Mouse (Mus musculus): ENCODE results near the gene Cdca7. TPM values are rescaled to one million over a fixed set of nuclear protein-coding genes. Genes with fewer than 3 reads are reported as not detected.

Cdca7 gene
- polyA plus RNA-seq, 1 experiment = 3.7 TPM

DNA sequence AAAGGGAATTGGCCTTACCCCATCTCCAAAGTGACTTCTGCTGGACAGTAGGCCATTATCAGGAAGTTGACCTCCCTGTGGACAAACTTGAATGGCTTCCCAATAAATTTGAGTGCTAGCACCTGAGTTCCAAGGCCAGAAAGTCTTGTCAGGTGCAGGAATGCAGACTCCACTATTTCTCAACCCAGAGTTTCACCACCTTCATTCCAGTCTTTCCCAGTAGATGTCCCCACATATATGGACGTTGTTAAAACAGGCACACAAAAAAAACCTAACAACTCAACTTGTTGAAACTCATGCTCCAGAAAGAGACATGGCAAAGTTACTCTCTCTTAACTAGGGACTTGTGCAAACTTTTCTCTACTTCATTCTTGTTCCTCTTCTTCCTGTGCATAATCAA is 19.8 kb upstream of the Cdca7 start:
- Histone ChIP-seq H3K4me1 (ENCODE audit: control insufficient read depth, insufficient read depth, low read length) (0 out of 2 replicates have a peak, but pooled peaks cover 2% of the 10 kb centered on the region), H3K4me3 (ENCODE audit: insufficient read depth, low read length) (no peak overlapping the region), H3K27ac (ENCODE audit: insufficient read depth, low read depth, low read length) (no peak overlapping the region)
- TF ChIP-seq POLR2A (IDR thresholded peaks at IDR 0.05; ENCODE audit: borderline replicate concordance, low read depth, low read length) (no peak), CTCF (IDR thresholded peaks at IDR 0.05; ENCODE audit: low read depth, low read length) (no peak)

DNA sequence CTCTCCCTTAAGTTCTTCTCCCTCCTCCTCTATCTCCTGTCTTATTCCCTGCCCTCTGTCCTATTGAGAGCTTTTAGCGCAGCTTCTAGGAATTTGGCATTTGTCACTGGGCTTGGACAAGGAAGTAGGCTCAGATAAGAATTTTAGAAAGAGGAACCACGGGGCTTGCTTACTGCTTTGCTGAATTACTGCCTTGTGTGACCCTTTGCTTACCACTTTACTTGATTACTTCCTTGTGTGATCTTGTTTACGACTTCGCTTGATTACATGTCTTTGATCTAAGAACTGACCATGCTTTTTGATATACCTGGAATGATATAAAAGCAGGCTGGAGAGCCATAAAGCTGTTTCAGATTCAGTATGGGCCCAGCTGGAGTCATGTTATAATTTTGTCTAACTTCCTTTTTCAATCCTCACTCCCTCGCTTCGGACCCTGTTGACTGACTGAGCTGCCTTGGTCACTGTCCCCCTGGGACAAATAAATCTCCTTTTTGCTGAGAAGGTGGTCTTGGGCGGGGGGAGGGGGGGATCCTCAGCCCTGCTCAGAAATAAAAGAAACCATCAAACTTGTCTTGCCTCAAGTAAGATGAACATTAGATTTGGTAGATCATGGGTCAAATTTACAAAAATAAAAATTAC is 11.5 kb upstream of the Cdca7 start:
- H3K4me1 ChIP-seq (ENCODE audit: control insufficient read depth, insufficient read depth, low read length) = peaks cover 20% of the 10 kb centered on the region
- no peak overlapping the region for H3K4me3 ChIP-seq (ENCODE audit: insufficient read depth, low read length)
- TF ChIP-seq POLR2A (IDR thresholded peaks at IDR 0.05; ENCODE audit: borderline replicate concordance, low read depth, low read length) (no peak), CTCF (IDR thresholded peaks at IDR 0.05; ENCODE audit: low read depth, low read length) (no peak)
- H3K27ac ChIP-seq (ENCODE audit: insufficient read depth, low read depth, low read length) = peak overlapping the region; percentile 78

DNA sequence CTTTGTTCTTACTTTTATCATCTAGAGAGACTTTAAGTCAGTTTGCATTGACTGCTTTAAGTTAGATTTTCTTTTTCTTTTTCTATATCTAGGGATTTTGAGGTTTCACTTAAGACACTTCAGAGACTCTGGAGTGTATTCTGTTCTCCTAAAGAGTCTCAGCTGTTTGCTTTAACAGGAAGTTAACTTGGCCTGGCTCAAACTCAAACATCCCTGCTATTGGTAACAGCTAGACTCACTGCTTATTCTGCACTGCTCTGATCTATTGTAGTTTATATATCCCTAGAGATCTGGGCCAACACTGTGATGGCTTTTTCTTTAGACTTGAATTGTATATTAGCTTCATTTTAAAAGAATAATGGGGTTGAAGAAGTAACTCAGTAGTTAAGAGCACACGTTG is 8.4 kb upstream of the Cdca7 start:
- Histone ChIP-seq H3K27ac (ENCODE audit: insufficient read depth, low read depth, low read length) (no peak overlapping the region), H3K4me3 (ENCODE audit: insufficient read depth, low read length) (no peak overlapping the region), H3K4me1 (ENCODE audit: control insufficient read depth, insufficient read depth, low read length) (peaks cover 26% of the 10 kb centered on the region)
- TF ChIP-seq POLR2A (IDR thresholded peaks at IDR 0.05; ENCODE audit: borderline replicate concordance, low read depth, low read length) (no peak), CTCF (IDR thresholded peaks at IDR 0.05; ENCODE audit: low read depth, low read length) (no peak)

- H3K27ac ChIP-seq (ENCODE audit: insufficient read depth, low read depth, low read length) = no peak overlapping the region
- H3K4me1 ChIP-seq (ENCODE audit: control insufficient read depth, insufficient read depth, low read length) = peaks cover 35% of the 10 kb centered on the region
- H3K4me3 ChIP-seq (ENCODE audit: insufficient read depth, low read length) = no peak overlapping the region
- no peak for TF ChIP-seq POLR2A (IDR thresholded peaks at IDR 0.05; ENCODE audit: borderline replicate concordance, low read depth, low read length)
Measured at GRCm38 (mm10) chr2:72471415-72472070, 4.4 kb upstream of the Cdca7 start.

GRCm38 (mm10) chr2:72474531-72475287 is 1.2 kb upstream of the Cdca7 start:
- Histone ChIP-seq H3K27ac (ENCODE audit: insufficient read depth, low read depth, low read length) (peak overlapping the region; percentile 66), H3K4me1 (ENCODE audit: control insufficient read depth, insufficient read depth, low read length) (peaks cover 46% of the 10 kb centered on the region)
- TF ChIP-seq POLR2A (IDR thresholded peaks at IDR 0.05; ENCODE audit: borderline replicate concordance, low read depth, low read length) (no peak), CTCF (IDR thresholded peaks at IDR 0.05; ENCODE audit: low read depth, low read length) (no peak)

GRCm38 (mm10) chr2:72475423-72475796 is 549 bp upstream of the Cdca7 start:
- Histone ChIP-seq H3K4me3 (ENCODE audit: insufficient read depth, low read length) (peak overlapping the region; percentile 98), H3K27ac (ENCODE audit: insufficient read depth, low read depth, low read length) (peak overlapping the region; percentile 84), H3K4me1 (ENCODE audit: control insufficient read depth, insufficient read depth, low read length) (peaks cover 40% of the 10 kb centered on the region)
- TF ChIP-seq CTCF (IDR thresholded peaks at IDR 0.05; ENCODE audit: low read depth, low read length) = no peak
- TF ChIP-seq POLR2A (IDR thresholded peaks at IDR 0.05; ENCODE audit: borderline replicate concordance, low read depth, low read length) = no peak

More at GRCm38 (mm10) chr2:72474531-72475287, 1.2 kb upstream of the Cdca7 start:
- no peak overlapping the region for H3K4me3 ChIP-seq (ENCODE audit: insufficient read depth, low read length)

GRCm38 (mm10) chr2:72476486-72477211 is 690 bp downstream of the Cdca7 start:
- H3K4me3 ChIP-seq (ENCODE audit: insufficient read depth, low read length) = peak overlapping the region; percentile 98

DNA sequence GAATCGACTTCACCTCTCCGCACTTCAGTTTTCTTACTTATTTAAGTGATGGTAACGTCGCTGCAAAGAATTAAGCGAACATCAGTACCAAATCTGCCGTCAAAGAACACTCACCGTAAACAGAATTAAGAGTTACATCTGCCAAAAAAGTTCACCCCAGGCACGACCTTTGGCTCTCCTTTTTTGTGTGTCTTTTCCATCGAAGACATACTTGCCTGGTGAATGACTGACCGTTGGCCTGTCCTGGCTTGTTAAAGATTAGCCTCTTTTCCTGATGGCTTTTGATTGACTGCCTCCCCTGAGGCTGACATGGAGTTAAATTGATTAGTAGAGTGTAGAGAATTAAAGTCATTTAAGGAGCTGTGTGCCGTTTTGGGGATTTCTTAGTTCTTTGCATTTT is 1.3 kb downstream of the Cdca7 start:
- H3K4me1 ChIP-seq (ENCODE audit: control insufficient read depth, insufficient read depth, low read length) = peaks cover 34% of the 10 kb centered on the region
- H3K4me3 ChIP-seq (ENCODE audit: insufficient read depth, low read length) = peak overlapping the region; percentile 98
- H3K27ac ChIP-seq (ENCODE audit: insufficient read depth, low read depth, low read length) = 0 out of 2 replicates have a peak overlapping the region, but pooled peaks have one; percentile 0
- TF ChIP-seq CTCF (IDR thresholded peaks at IDR 0.05; ENCODE audit: low read depth, low read length) (no peak), POLR2A (IDR thresholded peaks at IDR 0.05; ENCODE audit: borderline replicate concordance, low read depth, low read length) (no peak)

More at GRCm38 (mm10) chr2:72476486-72477211, 690 bp downstream of the Cdca7 start:
- H3K4me1 ChIP-seq (ENCODE audit: control insufficient read depth, insufficient read depth, low read length) = peaks cover 38% of the 10 kb centered on the region
- peak overlapping the region; percentile 84 for H3K27ac ChIP-seq (ENCODE audit: insufficient read depth, low read depth, low read length)
- TF ChIP-seq POLR2A (IDR thresholded peaks at IDR 0.05; ENCODE audit: borderline replicate concordance, low read depth, low read length) = no peak
- TF ChIP-seq CTCF (IDR thresholded peaks at IDR 0.05; ENCODE audit: low read depth, low read length) = no peak

- Histone ChIP-seq H3K4me3 (ENCODE audit: insufficient read depth, low read length) (0 out of 2 replicates have a peak overlapping the region, but pooled peaks have one; percentile 98), H3K4me1 (ENCODE audit: control insufficient read depth, insufficient read depth, low read length) (peaks cover 27% of the 10 kb centered on the region), H3K27ac (ENCODE audit: insufficient read depth, low read depth, low read length) (no peak overlapping the region)
- TF ChIP-seq CTCF (IDR thresholded peaks at IDR 0.05; ENCODE audit: low read depth, low read length) = no peak
- no peak for TF ChIP-seq POLR2A (IDR thresholded peaks at IDR 0.05; ENCODE audit: borderline replicate concordance, low read depth, low read length)
Measured at GRCm38 (mm10) chr2:72478176-72478575, 2.2 kb downstream of the Cdca7 start.

Data from bone marrow macrophage, adult 2 months (primary cell).